Mouse (Mus musculus) kidney, postnatal 0 days (tissue): ENCODE measurements around the gene Mrps36. TPM values are rescaled to one million over a fixed set of nuclear protein-coding genes. Genes with fewer than 3 reads are reported as not detected.
"Not testable (repeated sequence)": the region's sequence is repeated elsewhere in the genome, so short reads cannot be mapped to it uniquely, and the experiment has no call there.

Source experiments
- ATAC-seq: fragments of 200-750 bp; cut with Nextera tagmentation; replicated peaks from 2 replicates; pipeline ENCODE4 v1.8.0; 2017; ENCODE audit warnings: low read depth, moderate number of reproducible peaks, moderate TSS enrichment, moderate library complexity; ENCODE audit not compliant: low FRiP score
- DNase-seq: peaks from one replicate; pipeline ENCODE4 v3.0.0-alpha.2; 2016; ENCODE audit warnings: low spot score
- H3K27ac ChIP-seq: fragments of 300-500 bp; sonication (generic); 2 replicates; pipeline ENCODE4 v1.5.1; 2014; ENCODE audit warnings: mild to moderate bottlenecking
- H3K27me3 ChIP-seq: fragments of 300-500 bp; sonication (generic); 2 replicates; pipeline ENCODE4 v1.6.1; 2014; ENCODE audit warnings: low read length, mixed read lengths; ENCODE audit not compliant: insufficient read depth
- H3K36me3 ChIP-seq: fragments of 300-500 bp; sonication (generic); 2 replicates; pipeline ENCODE4 v1.6.1; 2014; ENCODE audit warnings: low read length, mixed read lengths; ENCODE audit not compliant: insufficient read depth
- H3K4me1 ChIP-seq: fragments of 300-500 bp; sonication (generic); replicated peaks from 2 replicates; pipeline ENCODE4 v1.6.1; 2014; ENCODE audit warnings: antibody characterized with exemption, low read length, mixed read lengths; ENCODE audit not compliant: insufficient read depth
- H3K4me2 ChIP-seq: fragments of 300-500 bp; sonication (generic); 2 replicates; pipeline ENCODE4 v1.6.1; 2014; ENCODE audit warnings: mild to moderate bottlenecking, low read length, moderate library complexity, mixed read lengths
- H3K4me3 ChIP-seq: fragments of 300-500 bp; sonication (generic); replicated peaks from 2 replicates; pipeline ENCODE4 v1.5.1; 2014; ENCODE audit warnings: low read depth, low read length
- H3K9ac ChIP-seq: fragments of 300-500 bp; sonication (generic); 2 replicates; pipeline ENCODE4 v1.6.1; 2014; ENCODE audit warnings: low read depth, low read length
- H3K9me3 ChIP-seq: fragments of 300-500 bp; sonication (generic); replicated peaks from 2 replicates; pipeline ENCODE4 v1.6.1; 2016; ENCODE audit warnings: low read length, inconsistent platforms, mixed read lengths
- CTCF ChIP-seq: IDR thresholded peaks from 2 replicates; pipeline ENCODE4 v1.5.1; 2016; ENCODE audit warnings: antibody characterized with exemption, low read depth, mild to moderate bottlenecking, moderate library complexity
- WGBS: fragments of 180-500 bp; shearing (Covaris S2); extraction: QIAGEN DNeasy Blood & Tissue Kit; methylation state at CpG from one replicate; pipeline ENCODE4 v1.1.7; 2014; 5-methylcytosine and 5-hydroxymethylcytosine counted together
- polyA plus RNA-seq: library from polyadenylated mRNA; unstranded; fragments of >200 nt; fragmentation: Nextera tagmentation; extraction: Ambion mirVana; gene quantifications from 2 replicates; pipeline ENCODE4 v1.2.1, GENCODE M21; 2015

Gene Mrps36
- polyA plus RNA-seq = 255 and 260 TPM in 2 replicates

DNA sequence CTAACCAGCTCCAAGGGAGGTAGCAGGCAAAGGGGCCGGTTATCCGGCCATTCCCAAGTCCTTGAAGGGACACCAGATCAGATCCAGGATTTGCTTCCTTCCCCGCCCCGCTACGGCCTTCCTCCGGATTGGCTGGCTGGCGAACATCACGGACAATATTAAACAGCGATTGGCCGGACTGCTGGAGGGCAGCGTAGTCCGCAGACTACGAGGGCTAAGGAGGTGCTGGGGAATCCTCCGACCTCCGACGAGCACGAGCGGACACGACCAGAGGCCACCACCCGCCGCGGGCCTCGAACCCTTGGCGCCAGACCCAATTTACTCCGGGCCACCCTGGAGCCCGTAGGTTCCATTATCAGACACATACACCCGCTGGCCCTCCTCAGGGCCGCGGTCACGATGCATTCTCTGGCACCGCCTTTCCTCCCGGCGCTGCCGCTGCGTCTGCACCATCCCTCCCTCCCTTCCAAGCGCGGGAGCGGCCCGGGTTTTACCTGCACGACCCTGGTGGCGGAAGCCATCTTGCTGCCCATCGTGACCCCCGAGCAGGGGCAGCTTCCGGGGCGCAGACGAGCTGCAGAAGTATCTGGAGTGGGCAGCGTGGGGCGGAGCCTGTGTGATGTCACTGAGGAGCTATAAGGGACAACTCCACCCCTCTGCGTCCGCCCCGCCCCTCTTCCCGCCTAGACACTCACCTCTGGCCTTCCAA lies at the start of gene Mrps36:
Mrps36 (minus strand) TSS at position 624 of the 709 bp plus-strand sequence.
- DNase-seq (peak; percentile 98), ATAC-seq (peak; percentile 95)
- H3K4me3 ChIP-seq = peak within 1 kb of the TSS; percentile 78
- TF ChIP-seq CTCF = peak; percentile 14; the same call in 1 of the 2 replicates
- peak within 1 kb of the TSS; percentile 96 for H3K27ac ChIP-seq
- H3K4me2 ChIP-seq = peak within 1 kb of the TSS; percentile 59
- WGBS = under 1% methylated on average over 52 of the region's 52 CpGs
- H3K9me3 ChIP-seq = no peaks in the 10 kb centered on the region
- no peaks in the 10 kb centered on the region for H3K36me3 ChIP-seq
- H3K4me1 ChIP-seq = 0 out of 2 replicates have a peak, but pooled peaks cover 5% of the 10 kb centered on the region
- no peaks in the 10 kb centered on the region for H3K27me3 ChIP-seq
- H3K9ac ChIP-seq = peak within 1 kb of the TSS; percentile 75

DNA sequence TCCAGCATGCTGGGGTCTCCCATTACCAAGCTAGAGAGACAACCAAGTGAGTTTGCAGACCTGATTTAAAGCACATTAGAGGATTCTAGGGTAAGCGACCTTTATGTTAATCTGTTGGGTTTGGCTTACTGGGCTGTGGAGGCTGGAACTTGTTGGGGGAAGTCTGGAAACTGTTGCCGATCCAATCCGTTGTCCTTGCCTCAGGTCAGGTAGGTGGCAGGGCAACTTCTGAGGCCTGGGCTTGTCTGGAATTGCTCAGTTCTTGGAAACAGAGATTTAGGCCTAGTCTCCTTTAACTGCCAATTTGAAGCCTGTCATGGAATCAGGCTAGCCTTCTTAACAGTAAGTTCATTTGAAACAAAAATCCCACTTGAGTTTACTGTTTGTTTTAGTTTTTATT lies 44.6 kb upstream of the Mrps36 start:
- Histone ChIP-seq H3K4me3 (no peak overlapping the region), H3K27ac (no peak overlapping the region), H3K4me1 (no peaks in the 10 kb centered on the region), H3K9me3 (no peaks in the 10 kb centered on the region), H3K9ac (no peak overlapping the region), H3K27me3 (no peaks in the 10 kb centered on the region), H3K4me2 (no peak overlapping the region), H3K36me3 (no peaks in the 10 kb centered on the region)
- no peak for TF ChIP-seq CTCF
- ATAC-seq = no peak
- 81% methylated on average over 3 of the region's 3 CpGs for WGBS
- no peak for DNase-seq

DNA sequence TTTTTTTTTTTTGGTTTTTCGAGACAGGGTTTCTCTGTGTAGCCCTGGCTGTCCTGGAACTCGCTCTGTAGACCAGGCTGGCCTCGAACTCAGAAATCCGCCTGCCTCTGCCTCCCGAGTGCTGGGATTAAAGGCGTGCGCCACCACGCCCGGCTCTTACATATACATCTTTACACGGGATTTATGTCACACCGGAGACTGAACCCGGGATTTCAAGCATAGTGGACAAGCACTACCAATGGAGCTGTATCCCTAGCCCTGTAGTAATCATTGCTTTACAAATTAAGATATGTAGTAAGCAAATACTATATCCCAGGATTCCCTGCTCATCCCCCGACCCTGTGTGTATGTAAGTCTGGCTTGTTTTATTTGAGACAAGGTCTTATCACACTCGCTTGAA lies 43.6 kb upstream of the Mrps36 start:
- H3K36me3 ChIP-seq, DNase-seq, H3K27me3 ChIP-seq, H3K9ac ChIP-seq, H3K4me2 ChIP-seq, H3K4me3 ChIP-seq, H3K4me1 ChIP-seq, H3K9me3 ChIP-seq, ATAC-seq, H3K27ac ChIP-seq: not testable (repeated sequence)
- 96% methylated on average over 11 of the region's 14 CpGs for WGBS

DNA sequence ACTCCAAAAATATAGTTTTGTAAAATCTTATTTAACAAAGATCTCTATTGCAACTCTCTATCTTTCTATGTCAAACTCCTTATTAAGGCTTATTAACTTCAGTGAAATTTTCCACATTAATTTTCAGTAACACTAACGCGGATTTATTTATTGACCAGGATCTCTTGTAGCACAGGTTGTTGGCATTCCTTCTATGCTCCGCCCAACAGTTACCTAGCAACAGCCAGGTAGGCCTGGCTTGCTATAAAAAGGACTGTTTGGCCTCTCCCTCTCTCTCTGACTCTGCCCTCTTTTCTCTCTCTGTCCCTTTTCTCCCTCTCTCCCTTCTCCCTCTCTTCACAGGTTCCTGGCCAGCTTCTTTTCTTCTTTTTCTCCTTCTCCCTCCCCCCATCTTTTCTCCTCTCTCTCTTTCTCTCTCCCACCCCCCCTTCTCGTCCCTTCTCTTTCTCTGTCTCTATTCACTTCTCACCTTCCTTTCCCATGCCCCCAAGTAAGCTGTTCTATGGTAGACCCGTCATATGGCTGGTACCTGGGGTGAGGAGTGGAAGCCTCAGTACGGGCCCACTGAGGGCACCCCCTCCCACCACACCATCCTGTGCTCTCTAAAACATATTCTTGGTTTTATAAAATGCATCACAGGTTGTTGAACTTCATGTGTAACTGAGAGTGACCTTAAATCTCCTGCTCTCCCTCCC lies 43.0 kb upstream of the Mrps36 start:
- Histone ChIP-seq H3K4me1 (no peaks in the 10 kb centered on the region), H3K9me3 (no peaks in the 10 kb centered on the region), H3K27ac (peak overlapping the region; percentile 36; the same call in 1 of the 2 replicates), H3K36me3 (no peaks in the 10 kb centered on the region), H3K27me3 (no peaks in the 10 kb centered on the region), H3K4me2 (no peak overlapping the region), H3K9ac (no peak overlapping the region), H3K4me3 (no peak overlapping the region)
- no peak for TF ChIP-seq CTCF
- ATAC-seq (no peak), DNase-seq (no peak)
- WGBS = 66% methylated on average over 6 of the region's 6 CpGs

GRCm38 (mm10) chr13:100786414-100786867 lies 42.0 kb upstream of the Mrps36 start, which contains the start of gene Ccnb1:
Gene Ccnb1, minus strand, starts transcription at chr13:100786570.
- TF ChIP-seq CTCF = peak; percentile 55
- DNase-seq (peak; percentile 98), ATAC-seq (peak; percentile 98)
- Histone ChIP-seq H3K4me2 (peak within 1 kb of the TSS; percentile 98), H3K9me3 (no peaks in the 10 kb centered on the region), H3K4me3 (peak within 1 kb of the TSS; percentile 92), H3K9ac (peak within 1 kb of the TSS; percentile 68), H3K27me3 (no peaks in the 10 kb centered on the region), H3K27ac (peak within 1 kb of the TSS; percentile 47), H3K36me3 (no peaks in the 10 kb centered on the region), H3K4me1 (no peaks in the 10 kb centered on the region)
- WGBS = 0% methylated on average over 31 of the region's 35 CpGs

DNA sequence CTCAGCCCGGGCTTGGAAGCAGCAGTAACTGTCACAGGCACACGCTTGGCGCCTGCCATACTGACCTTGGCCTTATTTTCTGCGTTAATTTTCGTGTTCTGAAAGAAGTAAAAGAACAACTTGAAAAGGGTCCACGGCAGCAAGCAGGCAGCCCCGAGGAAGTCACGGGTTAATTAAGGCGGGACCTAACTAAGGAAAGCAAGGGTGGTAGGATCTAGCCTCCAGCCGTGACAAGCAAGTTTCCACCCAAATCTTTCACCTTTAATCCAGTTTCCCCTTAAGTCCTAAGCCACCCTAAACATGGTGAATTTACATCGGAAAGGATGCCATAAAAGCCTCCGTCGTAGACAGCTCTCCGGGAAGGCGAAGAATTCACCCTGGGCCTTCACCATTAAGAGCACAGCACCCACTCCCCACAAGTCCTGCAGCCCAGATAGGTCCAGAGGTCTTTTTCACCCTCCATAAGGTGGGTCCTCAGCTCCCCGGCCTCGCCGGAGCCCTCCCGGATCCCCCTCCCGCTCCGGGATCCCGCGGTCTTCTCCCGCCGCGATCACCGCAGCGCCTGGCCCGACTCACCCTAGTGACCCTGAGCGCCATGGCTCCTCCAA lies 41.5 kb upstream of the Mrps36 start:
- ATAC-seq (no peak; the same call in none of the 2 replicates), DNase-seq (peak; percentile 40)
- WGBS = under 1% methylated on average over 30 of the region's 30 CpGs

More for the DNA sequence above, 41.5 kb upstream of the Mrps36 start:
- Histone ChIP-seq H3K4me2 (peak overlapping the region; percentile 98), H3K9ac (peak overlapping the region; percentile 68), H3K4me3 (peak overlapping the region; percentile 92), H3K27me3 (no peaks in the 10 kb centered on the region), H3K27ac (peak overlapping the region; percentile 47; the same call in 1 of the 2 replicates), H3K4me1 (no peaks in the 10 kb centered on the region), H3K36me3 (no peaks in the 10 kb centered on the region), H3K9me3 (no peaks in the 10 kb centered on the region)
- no peak for TF ChIP-seq CTCF
